Mouse (Mus musculus): ENCODE results near the gene Esrrb.

The Esrrb gene

DNA sequence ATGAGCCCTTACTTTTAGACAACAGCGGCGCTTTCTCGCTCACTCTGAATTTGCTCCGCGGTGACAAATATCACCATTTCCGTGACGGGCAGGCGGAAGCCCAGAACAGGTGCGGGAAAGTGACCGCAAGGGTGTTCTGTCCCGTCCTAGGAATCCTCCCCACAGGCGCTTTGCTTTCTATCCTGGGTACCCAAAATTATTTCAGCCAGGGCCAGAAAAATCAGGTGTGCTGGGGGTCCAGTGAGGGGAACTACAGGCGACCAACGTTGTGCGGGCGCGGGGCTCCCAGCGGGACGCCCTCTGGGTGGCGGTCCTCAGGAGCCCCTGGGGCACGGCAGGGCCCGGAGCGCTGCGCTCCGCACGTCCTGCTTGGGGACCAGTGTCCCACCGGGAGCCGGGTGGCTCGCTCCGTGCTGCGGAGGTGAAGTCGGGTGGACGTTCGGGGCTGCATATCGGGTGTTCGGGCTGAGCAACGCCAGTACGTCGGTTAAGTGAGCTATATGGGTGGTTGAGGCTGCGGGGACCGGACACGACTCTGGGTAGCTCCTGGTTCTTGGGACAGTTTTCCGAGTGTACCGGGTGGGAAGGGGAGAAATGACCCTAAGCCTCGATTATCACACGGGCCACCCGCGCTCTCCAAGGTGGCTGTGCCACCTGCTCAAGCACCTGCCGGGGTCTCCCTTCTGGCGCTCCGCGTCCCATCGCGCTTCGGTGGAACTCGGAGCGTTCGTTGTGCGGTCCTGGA lies 61.4 kb downstream of the Esrrb start:
- DNase-seq, result no peak

DNA sequence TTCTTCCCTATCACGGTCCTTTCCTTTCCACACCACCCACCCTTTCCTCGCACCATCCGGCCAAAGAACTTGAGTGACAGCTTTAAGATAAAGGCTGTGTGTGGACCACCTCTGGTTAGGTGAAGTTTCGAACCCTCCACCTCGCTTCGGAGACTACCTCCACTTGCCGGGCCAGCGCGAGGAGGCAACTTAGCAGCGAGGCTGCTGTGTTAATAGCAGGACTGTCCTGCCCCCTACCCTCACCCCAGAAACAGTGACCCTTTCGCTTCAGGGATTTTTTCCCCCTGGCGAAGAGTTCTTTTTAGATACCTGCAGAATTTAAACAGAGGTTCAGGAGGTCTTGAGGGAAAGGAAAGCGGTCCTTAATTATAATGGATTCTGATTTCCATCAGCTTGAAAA lies 62.2 kb downstream of the Esrrb start:
- DNase-seq, result no peak

DNA sequence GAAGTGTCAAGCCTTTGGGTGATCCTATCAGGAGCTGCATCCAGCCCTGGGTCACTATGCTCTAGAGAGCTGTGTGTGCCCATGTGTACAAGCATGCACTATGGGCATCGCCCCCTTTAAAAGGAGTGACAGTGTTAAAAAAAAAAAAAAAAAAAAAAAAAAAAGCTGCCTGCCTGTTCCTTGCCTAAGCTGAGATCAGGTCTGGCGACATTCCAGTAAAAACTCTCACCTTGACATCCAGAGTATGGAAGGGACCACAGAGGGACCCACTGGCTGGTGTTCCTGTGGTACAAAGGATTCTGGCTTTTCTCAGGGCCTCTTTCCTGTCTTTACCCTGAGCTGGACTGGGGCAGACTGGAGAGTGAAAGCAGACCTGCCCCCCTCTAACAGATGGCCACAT lies 66.7 kb downstream of the Esrrb start:
- DNase-seq, result peak; percentile 48

DNA sequence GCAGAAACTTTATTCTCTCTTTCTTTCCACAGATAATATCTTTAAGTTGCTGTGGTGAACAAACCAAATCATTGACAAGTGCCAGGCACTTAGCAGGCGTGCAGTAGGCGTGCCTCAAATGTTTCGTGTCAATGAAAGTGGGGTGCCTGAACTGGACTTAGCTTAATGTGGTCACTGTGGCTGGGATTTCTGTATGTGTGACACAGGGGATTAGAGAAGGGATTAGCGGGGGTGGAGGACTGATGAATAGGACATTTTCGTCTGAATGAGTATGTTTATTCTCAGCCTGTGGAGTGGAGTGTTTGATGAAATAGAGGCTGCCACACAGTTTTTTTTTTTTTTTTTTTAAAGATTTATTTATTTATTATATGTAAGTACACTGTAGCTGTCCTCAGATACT lies 70.8 kb downstream of the Esrrb start:
- DNase-seq, result no peak

DNA sequence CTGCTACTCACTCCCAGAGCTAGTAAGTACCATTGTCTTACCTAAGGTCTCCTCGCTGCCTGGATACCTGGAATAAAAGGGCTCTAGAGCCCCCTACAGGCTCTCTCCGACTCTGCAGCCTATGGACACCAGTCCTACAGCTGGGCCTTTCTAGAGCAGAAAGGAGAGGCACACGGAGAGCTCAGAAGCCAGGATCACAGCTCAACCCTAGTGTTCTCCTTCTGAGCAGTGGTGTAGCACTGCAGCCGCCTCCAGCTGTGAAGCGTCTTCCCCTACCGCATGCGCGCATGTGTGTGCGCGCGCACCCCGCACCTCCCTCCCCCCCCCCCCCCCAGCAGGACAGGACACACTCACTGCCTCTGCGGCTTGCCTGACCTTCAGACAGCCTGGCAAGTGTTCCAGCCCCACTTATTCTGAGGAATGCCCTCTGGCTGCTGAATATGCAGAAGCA lies 72.5 kb downstream of the Esrrb start:
- DNase-seq, result peak; percentile 82

DNA sequence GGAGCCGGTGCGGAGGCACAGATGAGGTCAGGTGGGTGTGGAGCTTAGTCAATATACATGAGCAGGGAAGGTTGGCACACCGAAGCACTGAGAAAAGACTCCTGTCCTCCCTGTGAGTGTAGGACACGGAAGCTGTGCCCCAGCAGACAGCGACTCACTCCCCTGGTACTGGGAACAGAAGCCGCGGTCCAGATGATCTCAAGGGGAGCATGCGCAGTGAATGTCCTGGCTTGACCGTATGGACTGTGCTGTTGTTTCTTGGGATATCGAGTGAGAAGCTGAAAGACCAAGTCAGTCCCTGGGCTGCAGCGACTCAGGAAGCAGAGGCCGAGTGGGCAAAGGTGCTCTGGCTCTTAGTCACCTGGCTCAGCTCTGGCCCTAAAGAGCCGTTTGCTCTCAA lies 74.7 kb downstream of the Esrrb start:
- no peak for DNase-seq

DNA sequence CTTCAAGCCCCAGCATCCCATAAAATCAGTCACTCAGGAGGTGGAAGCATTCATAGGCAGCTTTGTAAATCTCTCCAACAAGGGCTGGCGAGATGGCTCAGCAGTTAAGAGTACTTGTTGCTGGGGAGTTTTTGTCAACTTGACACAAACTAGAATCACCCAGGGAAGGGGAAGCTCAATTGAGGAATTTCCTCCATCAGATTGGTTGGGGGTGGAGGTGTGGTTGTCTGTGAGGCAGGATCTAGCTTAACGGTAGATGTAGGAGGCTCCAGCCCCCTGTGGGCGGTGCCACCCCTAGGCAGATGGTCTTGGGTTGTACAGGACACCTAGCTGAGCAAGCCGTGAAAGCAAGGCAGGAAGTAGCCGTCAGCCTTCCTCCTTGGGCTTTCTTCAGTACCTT lies 89.9 kb downstream of the Esrrb start:
- no peak for DNase-seq

DNA sequence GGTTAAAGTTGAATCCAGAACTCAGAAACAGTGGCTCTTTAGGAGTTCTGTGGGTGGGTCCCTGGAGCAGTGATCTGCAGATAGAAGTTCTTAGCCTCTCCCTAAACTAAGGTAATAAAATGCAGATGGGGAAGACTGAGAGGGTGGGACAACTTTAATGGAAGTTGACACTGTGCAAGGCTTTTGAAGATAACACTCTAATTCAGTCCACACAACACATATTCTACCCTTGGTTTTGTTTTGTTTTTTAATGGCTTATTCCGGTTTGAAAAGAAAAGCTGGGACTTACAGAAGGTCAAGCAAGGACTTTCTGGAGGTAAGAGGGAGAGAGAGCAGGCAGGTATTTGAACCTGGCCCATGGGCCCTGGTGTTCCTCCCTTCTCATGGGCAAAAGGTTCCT lies 94.1 kb downstream of the Esrrb start:
- DNase-seq, result no peak

DNA sequence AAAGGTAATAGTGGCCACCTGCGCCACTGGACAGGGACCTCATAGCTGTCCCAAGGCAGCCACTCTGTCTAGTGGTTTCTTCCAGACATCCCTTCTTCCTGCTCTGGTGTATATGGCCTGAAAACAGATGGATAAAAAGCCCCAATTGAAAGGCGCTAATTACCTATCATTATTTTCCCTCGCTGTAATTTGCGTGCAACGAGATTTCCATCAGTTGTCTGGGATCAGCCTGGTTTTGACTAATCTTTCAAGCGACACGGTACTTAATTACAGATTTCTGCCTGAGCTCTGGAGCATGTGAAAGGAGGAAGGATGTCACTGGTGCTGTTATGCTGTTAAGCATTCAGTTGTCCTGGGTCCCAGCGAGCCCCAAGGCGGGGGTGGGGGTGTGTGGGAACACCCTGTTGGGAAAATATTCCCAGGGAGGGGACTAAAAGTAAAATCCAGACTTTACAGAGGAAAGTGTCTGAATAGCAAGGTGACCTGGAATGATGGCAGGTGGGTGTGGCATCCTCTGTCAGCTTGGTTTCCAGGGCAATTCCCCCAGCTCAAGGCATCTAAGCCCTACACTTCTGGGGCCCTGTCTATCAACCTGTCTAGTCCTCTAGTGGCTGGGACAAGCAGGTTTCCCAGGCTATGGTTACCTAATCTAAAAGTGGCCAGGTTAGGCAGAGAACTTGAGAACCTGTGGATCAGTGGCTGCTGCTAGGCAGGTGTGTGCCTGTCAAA lies 102.0 kb downstream of the Esrrb start:
- DNase-seq, result no peak

DNA sequence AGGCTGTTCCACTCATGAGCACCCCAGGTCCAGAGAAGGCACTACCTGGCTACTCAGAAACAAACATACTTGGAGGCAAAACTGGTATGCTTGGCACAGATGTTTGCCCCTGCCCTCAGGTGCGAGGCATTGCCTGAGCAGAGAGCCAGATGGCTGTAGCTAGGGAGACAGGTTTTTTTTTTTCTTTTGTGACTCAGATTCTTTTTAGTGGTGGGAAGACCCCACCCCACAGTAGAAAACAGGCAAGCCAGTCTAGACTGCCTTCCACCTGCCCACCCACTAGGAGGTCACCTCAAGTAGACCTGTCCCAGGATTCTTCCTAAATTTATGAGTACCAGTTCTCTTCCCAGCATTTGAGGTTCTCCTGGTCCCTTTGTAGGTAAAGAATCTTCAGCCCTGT lies 103.5 kb downstream of the Esrrb start:
- no peak for DNase-seq

DNA sequence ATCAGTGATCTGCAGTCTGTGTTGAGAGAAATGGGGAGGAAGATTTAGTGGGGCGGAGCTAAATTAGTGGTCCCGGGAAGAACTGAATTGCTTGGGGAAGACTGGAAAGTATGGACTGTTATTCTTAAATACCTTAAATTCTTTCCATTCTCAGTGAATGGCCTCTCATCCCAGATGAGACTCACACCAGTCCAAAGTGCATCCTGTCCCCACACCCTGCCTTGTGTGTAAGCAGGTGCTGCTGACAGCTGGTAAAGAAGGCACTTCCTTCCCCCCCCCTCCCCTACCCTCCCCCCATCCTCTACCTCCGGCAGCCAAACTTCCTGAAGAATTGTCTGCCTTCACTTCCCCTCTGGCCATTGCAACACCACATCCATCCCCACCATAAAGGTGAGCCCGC lies 105.3 kb downstream of the Esrrb start:
- no peak for DNase-seq

DNA sequence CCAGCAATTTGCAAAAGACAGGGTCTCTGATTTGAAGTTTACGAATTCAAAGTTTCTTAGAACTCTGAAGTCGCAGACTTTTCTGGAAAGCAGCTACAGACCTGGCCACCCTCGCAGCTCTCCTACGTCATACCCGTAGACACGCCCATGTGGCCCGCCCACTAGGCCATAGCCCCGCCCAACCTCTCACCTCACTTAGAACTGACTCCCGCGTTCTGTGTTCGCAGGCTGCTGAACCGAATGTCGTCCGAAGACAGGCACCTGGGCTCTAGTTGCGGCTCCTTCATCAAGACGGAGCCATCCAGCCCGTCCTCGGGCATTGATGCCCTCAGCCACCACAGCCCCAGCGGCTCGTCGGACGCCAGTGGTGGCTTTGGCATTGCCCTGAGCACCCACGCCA lies 109.0 kb downstream of the Esrrb start:
- no peak for DNase-seq

DNA sequence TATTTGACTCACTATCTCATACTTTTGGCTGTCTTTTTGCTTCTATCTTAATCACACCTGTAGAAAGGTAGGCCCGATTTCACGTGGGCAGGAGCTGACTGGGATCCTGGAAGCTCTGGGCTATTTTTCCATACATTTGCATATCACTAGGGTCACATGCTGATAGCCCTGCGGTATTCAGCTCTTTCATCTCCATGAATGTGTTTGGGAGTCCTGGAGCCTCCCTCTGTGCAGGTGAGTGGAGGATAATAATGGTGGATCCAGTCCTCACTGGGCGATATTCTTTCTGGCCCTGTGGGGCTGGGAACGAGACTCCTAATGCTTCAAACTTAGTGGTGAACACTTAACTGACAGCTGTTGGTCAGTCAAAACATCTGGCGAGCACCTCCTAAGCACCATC lies 110.0 kb downstream of the Esrrb start:
- DNase-seq, result no peak

DNA sequence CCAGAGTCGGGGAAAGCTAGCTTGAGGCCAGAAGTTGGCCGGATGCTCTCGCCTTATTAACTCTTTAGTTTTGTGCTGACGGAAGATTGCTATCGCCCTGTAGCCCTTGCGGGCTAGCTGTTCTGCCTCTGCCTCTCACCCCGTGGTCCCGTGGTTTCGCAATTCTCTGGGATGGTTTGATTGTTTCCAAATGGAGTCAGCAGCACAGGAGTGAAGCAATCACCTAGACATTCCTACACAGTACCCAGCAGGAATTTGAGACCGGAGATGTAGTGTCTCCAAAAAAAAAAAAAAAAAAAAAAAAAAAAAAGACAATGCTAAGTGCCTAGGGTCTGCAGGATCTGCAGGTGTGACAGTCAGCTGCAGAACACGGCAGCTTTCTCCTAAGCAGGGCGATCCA lies 112.7 kb downstream of the Esrrb start:
- DNase-seq, result no peak

DNA sequence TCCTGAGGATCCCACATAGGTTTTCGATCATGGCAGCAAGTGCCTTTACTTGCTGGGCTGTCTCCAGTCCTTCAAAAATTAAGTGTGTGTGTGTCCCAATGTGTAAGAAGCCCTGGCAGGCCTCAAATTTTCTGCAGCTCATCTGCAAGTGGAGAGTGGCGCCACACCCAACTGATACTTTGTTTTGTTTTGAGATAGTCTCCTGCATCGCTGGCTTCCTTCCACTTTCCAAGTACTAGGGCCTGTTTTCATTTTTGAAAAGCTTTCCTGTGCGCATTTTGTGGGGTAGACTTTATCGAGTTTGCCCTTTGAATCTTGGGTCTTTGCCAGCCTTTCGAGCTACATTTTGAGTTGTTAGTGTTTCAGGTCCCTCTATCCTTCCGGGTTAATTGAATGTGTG lies 115.1 kb downstream of the Esrrb start:
- DNase-seq, result peak; percentile 12

DNA sequence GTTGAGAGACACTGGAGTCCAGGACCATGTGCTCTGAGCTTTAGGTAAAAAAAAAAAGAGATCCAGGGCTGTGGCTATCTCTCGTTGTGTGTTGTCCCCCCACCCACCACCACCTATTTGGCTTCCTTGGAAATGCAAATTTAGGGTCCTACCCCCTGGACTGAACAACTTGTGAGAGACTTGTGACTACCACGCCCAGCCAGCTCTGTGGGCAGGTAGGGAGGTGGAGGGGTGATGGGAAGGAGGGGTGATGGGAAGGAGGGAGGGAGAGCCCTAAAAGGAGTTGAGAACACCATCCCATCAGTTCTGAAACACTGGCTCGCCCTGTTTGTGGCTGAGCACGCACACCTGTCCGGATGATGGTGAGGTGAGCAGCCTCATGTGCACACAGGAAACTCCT lies 118.0 kb downstream of the Esrrb start:
- no peak for DNase-seq

DNA sequence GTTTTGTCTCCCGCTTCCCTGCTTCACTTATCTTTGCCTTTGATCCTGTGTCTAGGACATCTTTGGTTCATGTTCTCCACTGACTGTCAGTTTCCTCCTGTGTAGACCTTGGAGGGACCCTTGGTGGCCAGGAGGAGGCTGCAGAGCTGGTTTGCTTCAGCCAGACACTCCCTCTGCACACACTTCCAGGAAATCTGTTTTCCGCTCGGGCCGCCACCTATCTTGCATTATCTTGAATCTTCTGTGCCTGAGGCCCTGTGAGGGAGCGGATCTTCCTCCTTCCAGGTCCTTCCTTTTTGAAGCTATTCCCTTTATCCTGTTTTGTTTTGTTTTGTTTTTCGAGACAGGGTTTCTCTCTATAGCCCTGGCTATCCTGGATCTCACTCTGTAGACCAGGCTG lies 121.1 kb downstream of the Esrrb start:
- DNase-seq, result no peak

DNA sequence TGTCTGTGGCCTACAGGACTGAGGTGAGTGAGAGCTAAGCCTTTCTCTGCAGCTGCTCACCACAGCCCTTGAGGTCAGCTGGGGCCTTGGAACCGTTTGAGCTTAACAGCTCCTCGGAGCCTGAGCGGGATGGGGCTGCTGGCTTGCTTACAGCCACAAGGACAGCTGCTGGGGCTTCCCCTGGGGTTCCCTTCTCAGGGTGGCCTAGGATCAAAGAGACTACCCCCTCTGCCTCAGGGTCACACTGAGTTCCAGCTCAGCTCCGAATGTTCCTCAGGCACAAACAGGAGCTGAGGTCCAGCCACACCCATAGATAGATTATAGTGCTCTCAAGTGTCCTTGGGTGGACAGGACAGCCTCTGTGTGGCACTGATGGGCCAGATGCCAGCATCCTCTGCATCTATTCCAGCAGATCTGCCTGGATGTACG lies 122.5 kb downstream of the Esrrb start:
- no peak for DNase-seq

DNA sequence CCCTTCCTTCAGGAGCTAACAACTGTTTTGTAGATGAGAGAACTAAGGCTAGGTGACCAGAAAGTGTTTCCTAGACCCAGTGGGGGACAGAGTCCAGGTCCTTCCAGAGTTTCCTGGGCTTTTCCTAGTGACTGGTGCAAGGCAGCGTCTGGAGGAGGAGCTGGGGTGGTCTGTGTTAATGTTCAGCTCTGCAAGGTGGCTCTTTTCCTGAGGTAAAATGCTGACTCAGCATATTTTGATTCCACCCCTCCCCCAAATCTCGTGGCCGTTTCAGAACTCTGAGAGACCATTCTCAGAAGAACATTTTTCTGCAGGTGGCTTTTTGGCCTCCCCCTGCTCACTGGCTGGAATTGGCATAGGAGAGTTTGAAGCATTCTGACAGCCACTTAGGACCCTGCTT lies 127.1 kb downstream of the Esrrb start:
- no peak for DNase-seq

DNA sequence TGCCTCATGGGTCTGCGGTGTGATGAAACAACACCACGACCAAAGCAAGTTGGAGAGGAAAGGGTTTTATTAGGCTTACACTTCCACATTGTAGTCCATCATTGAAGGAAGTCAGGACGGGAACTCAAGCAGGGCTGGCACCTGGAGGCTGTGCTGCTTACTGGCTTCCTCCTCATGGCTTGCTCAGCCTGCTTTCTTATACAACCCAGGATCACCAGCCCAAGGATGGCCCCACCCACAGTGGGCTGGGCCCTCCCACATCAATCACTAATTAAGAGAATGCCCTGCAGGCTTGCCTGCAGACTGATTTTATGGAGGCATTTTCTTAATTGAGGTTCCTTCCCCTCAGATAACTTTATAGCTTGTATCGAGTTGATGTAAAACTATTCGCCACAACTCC lies 129.1 kb downstream of the Esrrb start:
- DNase-seq, result no peak

DNA sequence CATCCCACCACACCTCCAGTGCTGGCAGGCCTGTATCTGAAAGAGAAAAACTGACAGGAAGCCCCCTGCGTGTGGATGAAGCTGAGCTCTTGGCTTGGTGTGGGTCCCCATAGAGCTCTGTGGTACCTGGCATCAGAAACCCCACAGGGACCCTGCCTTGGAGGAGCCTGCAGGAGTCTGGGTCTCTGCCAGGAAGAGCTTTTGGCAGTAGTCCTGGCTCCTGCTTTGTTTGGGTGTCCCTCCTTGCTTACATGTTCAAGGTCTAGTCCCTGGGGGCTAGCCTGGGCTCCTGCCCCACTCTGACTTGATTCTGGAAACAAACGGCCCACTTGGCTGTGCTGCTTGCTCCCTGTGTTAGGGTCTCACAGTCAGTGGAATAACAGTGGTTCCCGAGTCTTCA lies 130.6 kb downstream of the Esrrb start:
- DNase-seq, result no peak

DNA sequence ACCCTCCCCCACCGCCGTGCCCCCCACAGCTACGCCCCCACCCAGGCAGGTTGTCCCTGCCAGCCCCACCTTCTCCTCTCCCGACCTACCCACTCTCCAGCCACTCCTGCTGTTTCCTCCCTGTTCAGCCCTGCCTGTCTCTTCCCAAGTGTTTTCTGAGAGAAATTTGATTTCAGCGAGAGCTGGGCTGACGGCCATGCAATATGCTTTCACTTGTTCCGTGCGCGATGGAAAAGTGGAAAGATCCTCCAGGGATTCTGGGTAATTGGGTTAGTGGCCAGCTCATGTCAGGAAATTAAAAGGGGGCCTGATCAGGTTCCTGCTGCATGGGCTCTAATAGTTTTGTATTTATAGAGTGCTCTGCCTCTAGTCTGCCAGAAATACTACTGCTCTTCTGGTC lies 131.9 kb downstream of the Esrrb start:
- no peak for DNase-seq

DNA sequence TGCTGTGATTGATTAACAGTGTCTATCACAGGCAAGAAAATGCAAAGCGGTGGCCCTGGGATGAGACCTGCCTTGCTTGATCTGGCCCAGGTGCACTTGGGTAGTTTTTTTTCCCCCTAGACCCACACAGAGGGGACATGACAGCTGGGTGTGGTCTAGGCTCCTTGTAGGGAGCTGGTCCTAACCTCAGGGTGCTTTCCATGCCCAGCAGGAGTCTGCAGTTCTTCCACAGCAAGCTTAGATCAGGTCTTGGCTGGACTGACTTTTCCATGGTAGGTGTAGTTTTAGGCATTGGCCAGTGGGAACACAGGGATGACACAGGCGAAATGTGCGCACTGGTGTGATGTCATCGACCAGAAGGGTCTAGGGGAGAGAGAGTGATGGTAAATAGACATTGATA lies 136.2 kb downstream of the Esrrb start:
- DNase-seq, result no peak

DNA sequence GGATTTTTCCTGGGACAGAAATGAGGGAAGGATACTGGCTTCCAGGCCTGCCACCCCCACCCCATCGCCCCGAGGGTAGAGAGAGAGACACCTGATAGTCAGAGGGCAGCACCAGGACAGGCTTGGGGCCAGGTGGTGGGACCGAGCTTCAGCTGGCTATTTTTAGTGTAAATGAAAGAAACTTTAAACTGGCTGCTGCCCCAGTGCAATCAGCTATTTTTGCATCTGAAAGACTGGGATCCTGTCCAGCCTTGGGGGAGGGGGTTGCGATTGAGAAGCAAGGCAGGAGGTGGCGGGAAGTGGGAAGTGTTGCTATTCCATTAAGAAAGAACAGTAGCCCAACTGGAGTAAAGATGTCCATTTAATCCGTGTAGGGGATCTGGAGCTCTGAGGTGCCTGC lies 137.8 kb downstream of the Esrrb start:
- DNase-seq, result peak; percentile 58

DNA sequence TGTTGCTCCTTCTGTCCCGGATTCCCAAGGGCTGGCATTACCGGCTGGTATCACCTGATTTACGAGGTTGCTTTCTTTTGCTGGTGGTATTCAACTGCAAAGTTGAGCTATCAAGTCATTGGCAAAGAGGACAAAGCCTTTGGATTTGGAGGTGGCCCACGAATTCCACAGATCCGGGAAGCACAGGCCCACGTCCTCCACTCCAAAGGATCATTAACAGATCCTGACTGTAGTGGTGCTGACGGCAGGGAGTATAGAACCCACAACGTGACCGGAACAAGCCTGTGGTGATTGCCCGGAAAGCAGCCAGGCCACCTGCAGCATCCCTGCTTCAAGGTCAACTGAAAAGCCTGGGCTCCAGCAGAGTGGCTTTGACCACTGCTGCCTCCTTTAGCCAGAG lies 140.8 kb downstream of the Esrrb start:
- DNase-seq, result no peak

Measured in kidney, postnatal 14 days (tissue).